Mouse (Mus musculus) yolk sac, embryonic 10.5 days (tissue): Measurements from ENCODE around the gene Mucl3.

Experiments
- DNase-seq: peaks from one replicate; pipeline ENCODE4 v3.0.0-alpha.2; 2017; ENCODE audit warnings: low spot score

Mucl3 gene

GRCm38 (mm10) chr17:35643609-35644236, at the start of gene Mucl3:
Gene Mucl3 (minus strand): TSS chr17:35643695.
- no peak for DNase-seq

- DNase-seq: no peak
Observed at GRCm38 (mm10) chr17:35692368-35692767, 48.9 kb upstream of the Mucl3 start.

- no peak for DNase-seq
Observed at GRCm38 (mm10) chr17:35691811-35692210, 48.3 kb upstream of the Mucl3 start.

- no peak for DNase-seq
Observed at GRCm38 (mm10) chr17:35689936-35690645, 46.6 kb upstream of the Mucl3 start.

- DNase-seq: no peak
Observed at GRCm38 (mm10) chr17:35688347-35689175, 45.1 kb upstream of the Mucl3 start.

GRCm38 (mm10) chr17:35685061-35685460, 41.6 kb upstream of the Mucl3 start:
- no peak for DNase-seq

- no peak for DNase-seq
Observed at GRCm38 (mm10) chr17:35681986-35682385, 38.5 kb upstream of the Mucl3 start.

GRCm38 (mm10) chr17:35680591-35680990, 37.1 kb upstream of the Mucl3 start:
- no peak for DNase-seq

GRCm38 (mm10) chr17:35673416-35674035, 30.0 kb upstream of the Mucl3 start, which contains the start of gene Gtf2h4:
Gene Gtf2h4 (minus strand): TSS chr17:35673739.
- peak; percentile 91 for DNase-seq

GRCm38 (mm10) chr17:35672527-35672926, 29.0 kb upstream of the Mucl3 start:
- no peak for DNase-seq

GRCm38 (mm10) chr17:35671846-35672245, 28.4 kb upstream of the Mucl3 start:
- DNase-seq: no peak

- DNase-seq: no peak
Observed at GRCm38 (mm10) chr17:35669731-35670130, 26.2 kb upstream of the Mucl3 start.

GRCm38 (mm10) chr17:35667334-35668065, 24.0 kb upstream of the Mucl3 start, which contains the start of gene Vars2:
Gene Vars2 (minus strand): TSS chr17:35667592.
- DNase-seq: peak; percentile 95

GRCm38 (mm10) chr17:35666851-35667256, 23.4 kb upstream of the Mucl3 start:
- no peak for DNase-seq

GRCm38 (mm10) chr17:35665957-35666515, 22.5 kb upstream of the Mucl3 start:
- DNase-seq: no peak

- no peak for DNase-seq
Observed at GRCm38 (mm10) chr17:35653086-35653485, 9.6 kb upstream of the Mucl3 start.

- peak; percentile 25 for DNase-seq
Observed at GRCm38 (mm10) chr17:35649429-35649828, 5.9 kb upstream of the Mucl3 start.

- DNase-seq: no peak
Observed at GRCm38 (mm10) chr17:35639352-35639751, 4.1 kb downstream of the Mucl3 start.

GRCm38 (mm10) chr17:35638475-35639190, 4.9 kb downstream of the Mucl3 start:
- DNase-seq: peak; percentile 76

GRCm38 (mm10) chr17:35636363-35636762, 7.1 kb downstream of the Mucl3 start:
- DNase-seq: no peak
